Mouse (Mus musculus): Measurements from ENCODE around the gene Carmil3. TPM values are rescaled to one million over a fixed set of nuclear protein-coding genes. Genes with fewer than 3 reads are reported as not detected.

Gene Carmil3
- total and polyA plus RNA-seq, 2 experiments from 2014 or later: 37.6 to 118 TPM

DNA sequence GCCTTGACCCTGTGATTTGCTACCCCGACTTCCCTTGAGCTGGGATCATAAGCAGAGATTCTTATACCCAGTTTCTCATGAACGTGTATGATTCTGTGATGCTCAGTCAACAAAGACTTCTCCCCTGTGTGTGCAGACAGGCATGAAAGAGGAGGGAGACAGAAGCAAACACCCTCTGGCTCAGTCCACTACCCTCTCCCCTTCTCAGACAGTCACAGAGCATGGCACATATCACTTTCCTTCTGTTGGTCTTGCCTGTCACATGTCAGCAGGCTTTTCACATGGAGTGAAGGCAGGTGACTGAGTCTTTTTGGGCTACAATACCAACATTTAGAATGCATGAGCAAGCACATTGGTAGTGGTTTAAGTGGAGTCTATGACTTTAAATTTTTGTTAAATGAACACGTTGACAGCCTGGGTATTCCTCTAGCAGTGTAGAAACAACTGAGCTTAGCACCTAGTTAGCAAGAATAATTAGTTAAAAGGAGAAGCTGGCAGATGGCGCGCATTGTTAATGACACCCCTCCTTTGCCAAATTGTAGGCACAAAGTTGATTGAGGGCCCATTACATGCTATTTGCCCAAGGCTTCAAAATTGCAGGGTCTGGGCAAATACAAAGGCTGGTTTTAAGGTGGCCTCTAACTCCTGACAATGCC is 5.9 kb upstream of the Carmil3 start:
- DNase-seq (ENCODE audit: low spot score): no peak
- Histone ChIP-seq H3K4me3 (ENCODE audit: low read depth, low read length) (no peak overlapping the region), H3K4me1 (ENCODE audit: insufficient read depth, low read length) (no peaks in the 10 kb centered on the region), H3K9me3 (ENCODE audit: low read length) (no peaks in the 10 kb centered on the region), H3K9ac (replicated peaks; ENCODE audit: low read length, poor library complexity, severe bottlenecking) (no peak overlapping the region), H3K27me3 (ENCODE audit: insufficient read depth, low read length) (no peaks in the 10 kb centered on the region), H3K4me2 (ENCODE audit: low read depth, low read length, poor library complexity, severe bottlenecking) (no peak overlapping the region), H3K36me3 (ENCODE audit: insufficient read depth, low read length) (no peaks in the 10 kb centered on the region), H3K27ac (ENCODE audit: low read depth, low read length) (no peak overlapping the region)
- no peak for ATAC-seq (ENCODE audit: low FRiP score)
- 72% methylated on average over 5 of the region's 5 CpGs for WGBS
- no peak for TF ChIP-seq CTCF (IDR thresholded peaks at IDR 0.05)

DNA sequence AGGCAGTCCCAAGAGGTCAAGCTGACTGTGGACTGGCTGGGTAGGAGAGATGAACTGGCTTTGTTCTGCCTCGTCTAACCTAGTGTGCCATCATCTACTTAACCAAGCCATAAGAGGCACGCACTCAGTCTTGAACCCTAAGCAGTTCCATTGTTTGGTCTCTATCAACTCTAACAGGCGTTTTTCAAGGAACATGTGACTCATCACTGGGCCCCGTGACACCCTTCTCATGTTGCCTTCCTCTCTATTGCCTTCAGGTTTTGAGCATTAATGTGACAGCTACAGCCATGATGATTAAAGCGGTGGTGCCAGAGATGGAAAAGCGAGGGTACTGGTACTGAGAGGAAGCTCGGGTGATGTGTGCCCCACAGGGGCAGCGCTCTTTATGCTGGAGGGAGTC is 3.6 kb upstream of the Carmil3 start:
- H3K36me3 ChIP-seq (ENCODE audit: insufficient read depth, low read length): no peaks in the 10 kb centered on the region
- DNase-seq (ENCODE audit: low spot score) (no peak), ATAC-seq (ENCODE audit: low FRiP score) (no peak)
- 88% methylated on average over 8 of the region's 8 CpGs for WGBS
- no peaks in the 10 kb centered on the region for H3K27me3 ChIP-seq (ENCODE audit: insufficient read depth, low read length)
- no peak overlapping the region for H3K27ac ChIP-seq (ENCODE audit: low read depth, low read length)
- TF ChIP-seq CTCF (IDR thresholded peaks at IDR 0.05): no peak
- H3K9me3 ChIP-seq (ENCODE audit: low read length): no peaks in the 10 kb centered on the region
- no peaks in the 10 kb centered on the region for H3K4me1 ChIP-seq (ENCODE audit: insufficient read depth, low read length)
- no peak overlapping the region for H3K9ac ChIP-seq (replicated peaks; ENCODE audit: low read length, poor library complexity, severe bottlenecking)
- no peak overlapping the region for H3K4me2 ChIP-seq (ENCODE audit: low read depth, low read length, poor library complexity, severe bottlenecking)
- no peak overlapping the region for H3K4me3 ChIP-seq (ENCODE audit: low read depth, low read length)

DNA sequence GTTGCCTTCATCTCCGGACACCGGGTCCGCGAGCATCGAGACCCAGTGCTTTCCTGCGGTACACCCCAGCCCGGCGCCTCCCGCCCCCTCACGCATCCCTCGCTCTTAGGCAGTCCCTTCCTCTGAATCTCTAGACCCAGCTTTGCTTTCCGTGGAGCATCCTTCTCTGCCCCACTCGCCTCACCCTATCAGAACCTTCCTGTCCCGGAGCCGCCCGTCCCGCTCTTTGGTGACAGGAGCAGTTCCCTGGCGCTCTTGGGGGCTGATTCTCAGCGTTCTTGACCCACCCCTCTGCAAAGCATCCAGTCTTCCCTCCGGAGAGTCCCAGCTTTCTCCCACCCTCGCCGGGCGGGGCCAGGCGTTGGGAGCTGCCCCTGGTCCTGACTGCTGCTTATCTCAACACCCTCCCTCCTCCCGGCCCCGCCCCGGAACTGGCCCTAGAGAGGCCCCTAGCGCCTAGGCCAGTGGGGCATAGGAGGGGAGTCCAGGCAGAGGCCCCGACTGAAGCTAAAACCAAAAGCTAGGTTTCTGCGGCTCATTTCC is 911 bp downstream of the Carmil3 start:
- Histone ChIP-seq H3K4me2 (ENCODE audit: low read depth, low read length, poor library complexity, severe bottlenecking) (peak overlapping the region; percentile 84), H3K4me1 (ENCODE audit: insufficient read depth, low read length) (0 out of 2 replicates have a peak, but pooled peaks cover 2% of the 10 kb centered on the region), H3K9me3 (ENCODE audit: low read length) (no peaks in the 10 kb centered on the region), H3K9ac (replicated peaks; ENCODE audit: low read length, poor library complexity, severe bottlenecking) (peak overlapping the region; percentile 85), H3K27me3 (ENCODE audit: insufficient read depth, low read length) (no peaks in the 10 kb centered on the region), H3K4me3 (ENCODE audit: low read depth, low read length) (peak overlapping the region; percentile 73), H3K36me3 (ENCODE audit: insufficient read depth, low read length) (peaks cover 25% of the 10 kb centered on the region), H3K27ac (ENCODE audit: low read depth, low read length) (peak overlapping the region; percentile 80)
- no peak for TF ChIP-seq CTCF (IDR thresholded peaks at IDR 0.05)
- peak; percentile 58 for DNase-seq (ENCODE audit: low spot score)
- 2% methylated on average over 29 of the region's 30 CpGs for WGBS
- ATAC-seq (ENCODE audit: low FRiP score): peak; percentile 64

DNA sequence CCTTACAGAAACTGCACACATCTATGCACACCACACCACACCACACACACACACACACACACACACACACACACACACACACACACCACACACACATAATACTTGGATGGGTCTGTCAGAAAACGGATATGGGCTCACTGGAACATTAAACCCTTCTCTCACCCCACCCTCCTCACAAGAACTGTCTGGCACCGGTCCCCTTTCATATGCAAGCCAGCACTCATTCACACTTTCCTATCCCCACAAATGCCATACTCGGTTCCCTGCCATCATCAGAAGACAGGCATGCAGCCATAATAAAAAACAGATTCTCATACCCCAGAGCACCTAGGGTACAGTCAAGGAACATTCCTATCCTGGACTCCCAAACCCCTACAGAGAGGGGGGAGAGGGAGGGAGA is 1.7 kb downstream of the Carmil3 start:
- TF ChIP-seq CTCF (IDR thresholded peaks at IDR 0.05): no peak
- DNase-seq (ENCODE audit: low spot score): no peak

GRCm38 (mm10) chr14:55495509-55496240 is 5.2 kb downstream of the Carmil3 start:
- no peak overlapping the region for H3K9ac ChIP-seq (replicated peaks; ENCODE audit: low read length, poor library complexity, severe bottlenecking)
- no peaks in the 10 kb centered on the region for H3K9me3 ChIP-seq (ENCODE audit: low read length)
- ATAC-seq (ENCODE audit: low FRiP score): no peak

More for the DNA sequence above, 1.7 kb downstream of the Carmil3 start:
- H3K27me3 ChIP-seq (ENCODE audit: insufficient read depth, low read length): no peaks in the 10 kb centered on the region
- no peak for ATAC-seq (ENCODE audit: low FRiP score)
- 43% methylated on average over 3 of the region's 3 CpGs for WGBS
- H3K4me2 ChIP-seq (ENCODE audit: low read depth, low read length, poor library complexity, severe bottlenecking): peak overlapping the region; percentile 84
- H3K9ac ChIP-seq (replicated peaks; ENCODE audit: low read length, poor library complexity, severe bottlenecking): peak overlapping the region; percentile 85; the same call in 1 of the 2 replicates
- 0 out of 2 replicates have a peak, but pooled peaks cover 2% of the 10 kb centered on the region for H3K4me1 ChIP-seq (ENCODE audit: insufficient read depth, low read length)
- peaks cover 25% of the 10 kb centered on the region for H3K36me3 ChIP-seq (ENCODE audit: insufficient read depth, low read length)
- H3K27ac ChIP-seq (ENCODE audit: low read depth, low read length): no peak overlapping the region
- peak overlapping the region; percentile 73 for H3K4me3 ChIP-seq (ENCODE audit: low read depth, low read length)
- H3K9me3 ChIP-seq (ENCODE audit: low read length): no peaks in the 10 kb centered on the region

More at GRCm38 (mm10) chr14:55495509-55496240, 5.2 kb downstream of the Carmil3 start:
- 0 out of 2 replicates have a peak, but pooled peaks cover 2% of the 10 kb centered on the region for H3K4me1 ChIP-seq (ENCODE audit: insufficient read depth, low read length)
- H3K36me3 ChIP-seq (ENCODE audit: insufficient read depth, low read length): peaks cover 53% of the 10 kb centered on the region
- no peaks in the 10 kb centered on the region for H3K27me3 ChIP-seq (ENCODE audit: insufficient read depth, low read length)
- H3K27ac ChIP-seq (ENCODE audit: low read depth, low read length): no peak overlapping the region
- no peak for TF ChIP-seq CTCF (IDR thresholded peaks at IDR 0.05)
- H3K4me3 ChIP-seq (ENCODE audit: low read depth, low read length): no peak overlapping the region
- no peak overlapping the region for H3K4me2 ChIP-seq (ENCODE audit: low read depth, low read length, poor library complexity, severe bottlenecking)
- DNase-seq (ENCODE audit: low spot score): no peak
- 74% methylated on average over 17 of the region's 20 CpGs for WGBS

All from midbrain, postnatal 0 days (tissue).